Mouse (Mus musculus) lung, embryonic 14.5 days (tissue): Measurements from ENCODE around the gene Ica1l. TPM values are rescaled to one million over a fixed set of nuclear protein-coding genes. Genes with fewer than 3 reads are reported as not detected.
"Not testable (repeated sequence)": the region's sequence is repeated elsewhere in the genome, so short reads cannot be mapped to it uniquely, and the experiment has no call there.

Source experiments
- ATAC-seq: fragments of 200-750 bp; cut with Nextera tagmentation; 2 replicates; pipeline ENCODE4 v1.8.0; 2017; ENCODE audit warnings: mild to moderate bottlenecking, moderate TSS enrichment, moderate library complexity; ENCODE audit not compliant: insufficient read depth
- DNase-seq: peaks from one replicate; pipeline ENCODE4 v3.0.0-alpha.2; 2015
- H3K27ac ChIP-seq: fragments of 300-500 bp; sonication (generic); 2 replicates; pipeline ENCODE4 v1.5.1; 2014; ENCODE audit warnings: low read depth, mild to moderate bottlenecking, moderate library complexity
- H3K27me3 ChIP-seq: fragments of 300-500 bp; sonication (generic); 2 replicates; pipeline ENCODE4 v1.6.1; 2014; ENCODE audit warnings: low read length, control low read depth; ENCODE audit not compliant: insufficient read depth
- H3K36me3 ChIP-seq: fragments of 300-500 bp; sonication (generic); 2 replicates; pipeline ENCODE4 v1.6.1; 2014; ENCODE audit warnings: control low read depth; ENCODE audit not compliant: insufficient read depth
- H3K4me1 ChIP-seq: fragments of 300-500 bp; sonication (generic); 2 replicates; pipeline ENCODE4 v1.6.1; 2014; ENCODE audit warnings: antibody characterized with exemption, control low read depth; ENCODE audit not compliant: insufficient read depth
- H3K4me2 ChIP-seq: fragments of 300-500 bp; sonication (generic); 2 replicates; pipeline ENCODE4 v1.6.1; 2014; ENCODE audit warnings: mild to moderate bottlenecking
- H3K4me3 ChIP-seq: fragments of 300-500 bp; sonication (generic); 2 replicates; pipeline ENCODE4 v1.5.1; 2014; ENCODE audit warnings: low read depth, low read length
- H3K9ac ChIP-seq: fragments of 300-500 bp; sonication (generic); 2 replicates; pipeline ENCODE4 v1.6.1; 2014
- H3K9me3 ChIP-seq: fragments of 300-500 bp; sonication (generic); 2 replicates; pipeline ENCODE4 v1.6.1; 2016; ENCODE audit warnings: low read depth, low read length, control low read depth
- CTCF ChIP-seq: IDR thresholded peaks from 2 replicates; pipeline ENCODE4 v1.5.1; 2016; ENCODE audit warnings: antibody characterized with exemption, low read depth
- WGBS: fragments of 180-500 bp; shearing (Covaris S2); extraction: QIAGEN DNeasy Blood & Tissue Kit; methylation state at CpG from one replicate; pipeline ENCODE4 v1.1.7; 2014; 5-methylcytosine and 5-hydroxymethylcytosine counted together
- polyA plus RNA-seq: library from polyadenylated mRNA; unstranded; fragments of >200 nt; fragmentation: Nextera tagmentation; extraction: Ambion mirVana; gene quantifications from 2 replicates; pipeline ENCODE4 v1.2.1, GENCODE M21; 2014

The Ica1l gene
- polyA plus RNA-seq = 0.57 and 0.91 TPM in 2 replicates

DNA sequence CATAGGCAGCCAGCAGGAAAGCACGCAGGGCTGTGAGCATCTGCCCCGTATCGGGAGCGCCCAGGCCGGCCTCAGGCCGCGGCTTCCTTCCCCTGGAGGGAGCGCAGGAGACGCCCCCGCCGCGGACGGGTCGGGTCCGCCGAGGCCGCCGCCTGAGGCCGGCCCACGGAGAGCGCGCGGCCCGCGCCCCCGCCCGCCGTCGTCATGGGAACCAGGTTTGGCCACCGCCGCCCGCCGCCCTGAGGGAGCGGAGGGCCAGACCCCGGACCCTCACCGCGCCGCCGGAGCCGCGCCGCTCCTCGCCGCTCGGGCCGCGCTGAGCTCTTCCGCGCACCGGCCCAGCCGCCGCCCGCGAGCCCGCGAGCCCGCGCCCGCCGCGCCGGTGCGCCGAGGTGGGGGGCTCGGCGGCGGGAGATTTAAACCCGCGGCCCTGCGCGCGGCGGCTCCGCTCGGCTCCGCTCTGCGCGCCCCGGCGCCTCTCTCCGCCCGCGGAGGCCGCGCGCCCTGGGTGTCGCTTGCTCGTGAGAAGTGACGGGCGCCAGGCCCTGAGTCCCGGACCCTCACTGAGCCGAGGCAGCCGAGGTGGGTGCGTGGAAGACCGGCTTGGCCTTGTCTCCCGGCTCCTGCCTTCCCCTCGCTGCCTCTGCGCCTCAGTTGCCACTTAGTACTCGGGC is at the start of gene Ica1l:
Ica1l (minus strand) TSS at position 389 of the 674 bp plus-strand sequence.
- ATAC-seq = peak; percentile 95
- Histone ChIP-seq H3K9me3 (no peaks in the 10 kb centered on the region), H3K27me3 (peaks cover 8% of the 10 kb centered on the region), H3K9ac (peak within 1 kb of the TSS; percentile 67), H3K4me3 (peak within 1 kb of the TSS; percentile 66), H3K4me1 (no peaks in the 10 kb centered on the region), H3K36me3 (no peaks in the 10 kb centered on the region), H3K27ac (no peak within 1 kb of the TSS), H3K4me2 (peak within 1 kb of the TSS; percentile 95)
- WGBS = under 1% methylated on average over 90 of the region's 99 CpGs
- DNase-seq = peak; percentile 71
- TF ChIP-seq CTCF = no peak

- no peak for ATAC-seq
- no peak for TF ChIP-seq CTCF
Observed at GRCm38 (mm10) chr1:60076411-60076810, 33.4 kb upstream of the Ica1l start.

GRCm38 (mm10) chr1:60075590-60075989 is 32.6 kb upstream of the Ica1l start:
- Histone ChIP-seq H3K4me1 (no peaks in the 10 kb centered on the region), H3K27ac (no peak overlapping the region), H3K4me3 (no peak overlapping the region), H3K9me3 (no peaks in the 10 kb centered on the region), H3K36me3 (peaks cover 33% of the 10 kb centered on the region), H3K27me3 (no peaks in the 10 kb centered on the region), H3K4me2 (no peak overlapping the region), H3K9ac (no peak overlapping the region)
- no peak for ATAC-seq
- no peak for TF ChIP-seq CTCF
- WGBS = 69% methylated on average over 3 of the region's 3 CpGs
- no peak for DNase-seq

More at GRCm38 (mm10) chr1:60076411-60076810, 33.4 kb upstream of the Ica1l start:
- H3K27ac ChIP-seq = no peak overlapping the region
- H3K9me3 ChIP-seq = no peaks in the 10 kb centered on the region
- H3K36me3 ChIP-seq = peaks cover 38% of the 10 kb centered on the region
- 83% methylated on average over 6 of the region's 6 CpGs for WGBS
- no peak overlapping the region for H3K4me2 ChIP-seq
- H3K4me3 ChIP-seq = no peak overlapping the region
- no peaks in the 10 kb centered on the region for H3K27me3 ChIP-seq
- H3K4me1 ChIP-seq = no peaks in the 10 kb centered on the region
- no peak for DNase-seq
- no peak overlapping the region for H3K9ac ChIP-seq

- WGBS = 55% methylated on average over 2 of the region's 2 CpGs
- H3K9ac ChIP-seq = no peak overlapping the region
- H3K27ac ChIP-seq = no peak overlapping the region
- no peak for TF ChIP-seq CTCF
- no peaks in the 10 kb centered on the region for H3K27me3 ChIP-seq
- H3K4me2 ChIP-seq = no peak overlapping the region
- peaks cover 28% of the 10 kb centered on the region for H3K36me3 ChIP-seq
- no peaks in the 10 kb centered on the region for H3K4me1 ChIP-seq
- ATAC-seq (no peak), DNase-seq (no peak)
- H3K9me3 ChIP-seq = no peaks in the 10 kb centered on the region
- H3K4me3 ChIP-seq = no peak overlapping the region
Observed at GRCm38 (mm10) chr1:60074935-60075334, 32.0 kb upstream of the Ica1l start.

DNA sequence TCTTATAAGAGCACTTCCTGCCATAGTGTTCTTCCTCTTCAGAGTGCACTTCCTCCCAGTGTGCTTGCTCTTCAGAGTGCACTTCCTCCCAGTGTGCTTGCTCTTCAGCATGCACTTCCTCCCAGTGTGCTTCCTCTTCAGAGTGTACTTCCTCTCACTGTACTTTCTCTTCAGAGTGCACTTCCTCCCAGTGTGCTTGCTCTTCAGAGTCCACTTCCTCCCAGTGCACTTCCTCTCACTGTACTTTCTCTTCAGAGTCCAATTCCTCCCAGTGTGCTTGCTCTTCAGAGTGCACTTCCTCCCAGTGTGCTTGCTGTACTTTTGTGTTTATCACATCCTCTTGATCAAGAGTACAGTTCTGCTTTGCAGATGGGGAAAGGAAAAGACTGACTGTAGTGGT is 27.7 kb upstream of the Ica1l start:
- not testable (repeated sequence) for H3K36me3 ChIP-seq, H3K9ac ChIP-seq, H3K4me1 ChIP-seq, DNase-seq, ATAC-seq, H3K9me3 ChIP-seq, H3K27ac ChIP-seq, H3K27me3 ChIP-seq, H3K4me3 ChIP-seq, H3K4me2 ChIP-seq

- Histone ChIP-seq H3K27ac (no peak overlapping the region), H3K4me2 (no peak overlapping the region), H3K9ac (no peak overlapping the region), H3K9me3 (no peaks in the 10 kb centered on the region), H3K4me1 (no peaks in the 10 kb centered on the region), H3K27me3 (no peaks in the 10 kb centered on the region), H3K36me3 (no peaks in the 10 kb centered on the region), H3K4me3 (no peak overlapping the region)
- ATAC-seq (no peak), DNase-seq (no peak)
- no peak for TF ChIP-seq CTCF
- 80% methylated on average over 3 of the region's 3 CpGs for WGBS
Observed at GRCm38 (mm10) chr1:60056310-60056709, 13.3 kb upstream of the Ica1l start.

DNA sequence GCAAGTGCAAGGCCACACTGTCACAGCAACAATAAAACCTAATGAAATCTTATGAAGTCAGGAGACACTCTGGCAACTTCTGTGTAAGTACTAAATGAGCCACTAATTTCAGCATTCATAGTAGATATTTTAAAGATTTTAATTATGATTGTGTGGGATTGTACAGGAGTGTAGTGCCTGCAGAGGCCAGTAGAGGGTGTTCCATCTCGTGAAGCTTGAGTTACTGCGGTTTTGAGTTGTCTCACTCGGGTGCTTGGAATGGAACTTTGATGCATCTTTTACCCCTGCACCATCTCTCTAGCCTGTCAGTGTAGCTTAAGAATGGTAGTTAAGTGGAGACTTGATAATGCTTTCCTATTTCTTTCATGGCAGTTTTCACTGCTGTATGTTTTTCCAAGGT is 11.7 kb upstream of the Ica1l start:
- Histone ChIP-seq H3K4me3 (no peak overlapping the region), H3K9ac (no peak overlapping the region), H3K27ac (no peak overlapping the region), H3K9me3 (no peaks in the 10 kb centered on the region), H3K27me3 (no peaks in the 10 kb centered on the region), H3K36me3 (no peaks in the 10 kb centered on the region), H3K4me2 (no peak overlapping the region), H3K4me1 (no peaks in the 10 kb centered on the region)
- DNase-seq = no peak
- no peak for ATAC-seq
- 29% methylated on average over 3 of the region's 3 CpGs for WGBS
- TF ChIP-seq CTCF = peak; percentile 26; the same call in 1 of the 2 replicates

DNA sequence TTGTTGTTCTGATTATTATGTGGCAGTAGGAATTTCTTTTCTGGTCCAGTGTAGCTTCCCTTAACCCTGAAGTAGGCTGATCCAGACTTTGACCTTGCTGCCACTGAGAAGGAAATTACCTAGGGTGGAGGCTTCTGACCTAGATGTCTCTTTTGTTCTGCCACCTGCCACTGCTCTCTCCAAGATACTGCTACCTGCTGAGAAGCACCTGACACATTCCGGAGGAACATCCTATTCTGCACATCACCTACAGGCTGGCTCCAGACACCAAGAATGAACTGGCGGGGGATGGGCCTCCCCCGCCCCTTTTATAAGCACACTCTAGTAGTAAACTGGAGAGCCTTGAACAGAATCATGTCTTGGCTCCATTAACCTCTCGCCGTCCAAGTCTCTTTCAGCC is 4.5 kb upstream of the Ica1l start:
- WGBS = 94% methylated on average over 5 of the region's 5 CpGs
- DNase-seq, H3K9me3 ChIP-seq, H3K4me1 ChIP-seq, H3K4me2 ChIP-seq, H3K27me3 ChIP-seq, H3K4me3 ChIP-seq, H3K9ac ChIP-seq, H3K27ac ChIP-seq, H3K36me3 ChIP-seq, ATAC-seq: not testable (repeated sequence)
